Mouse (Mus musculus): Measurements from ENCODE around the gene Rpl36a-ps1. TPM values are rescaled to one million over a fixed set of nuclear protein-coding genes. Genes with fewer than 3 reads are reported as not detected.
A peak's percentile ranks its signal among the peaks of the same experiment; 100 is the strongest.

The Rpl36a-ps1 gene
- total and polyA plus RNA-seq, 2 experiments from 2014 or later, result 8.2 TPM; not detected in 1

- no peak overlapping the region for H3K4me3 ChIP-seq (ENCODE audit: low read depth, low read length)
- H3K4me2 ChIP-seq (ENCODE audit: low read depth), result no peak overlapping the region
- H3K27me3 ChIP-seq (ENCODE audit: insufficient read depth, low read length), result no peaks in the 10 kb centered on the region
- ATAC-seq, result no peak
- no peaks in the 10 kb centered on the region for H3K9me3 ChIP-seq (ENCODE audit: low read length)
- WGBS, result 79% methylated on average over 7 of the region's 7 CpGs
- no peaks in the 10 kb centered on the region for H3K4me1 ChIP-seq (ENCODE audit: insufficient read depth)
- no peaks in the 10 kb centered on the region for H3K36me3 ChIP-seq (ENCODE audit: insufficient read depth)
- no peak for DNase-seq
- no peak overlapping the region for H3K27ac ChIP-seq (ENCODE audit: low read depth, low read length)
- TF ChIP-seq CTCF (IDR thresholded peaks at IDR 0.05; ENCODE audit: low read depth), result no peak
- H3K9ac ChIP-seq, result no peak overlapping the region
These were observed 41.7 kb downstream of the Rpl36a-ps1 start for GRCm38 (mm10) chr14:98952441-98952840.

GRCm38 (mm10) chr14:98951626-98952290 lies 42.4 kb downstream of the Rpl36a-ps1 start:
- 41% methylated on average over 4 of the region's 4 CpGs for WGBS
- ATAC-seq, result peak; percentile 45; the same call in 1 of the 2 replicates
- DNase-seq, result peak; percentile 31
- Histone ChIP-seq H3K27ac (ENCODE audit: low read depth, low read length) (no peak overlapping the region), H3K9ac (no peak overlapping the region), H3K9me3 (ENCODE audit: low read length) (no peaks in the 10 kb centered on the region), H3K4me2 (ENCODE audit: low read depth) (no peak overlapping the region), H3K36me3 (ENCODE audit: insufficient read depth) (no peaks in the 10 kb centered on the region), H3K27me3 (ENCODE audit: insufficient read depth, low read length) (no peaks in the 10 kb centered on the region), H3K4me3 (ENCODE audit: low read depth, low read length) (no peak overlapping the region), H3K4me1 (ENCODE audit: insufficient read depth) (no peaks in the 10 kb centered on the region)
- TF ChIP-seq CTCF (IDR thresholded peaks at IDR 0.05; ENCODE audit: low read depth), result peak; percentile 50

Other genes with a start within 250 kb of the Rpl36a-ps1 start
- gene Mzt1, start 51.8 kb upstream of the Rpl36a-ps1 start, total RNA-seq (2014; rRNA removed), result 131 and 133 TPM in 2 replicates
- gene Mzt1, start 51.8 kb upstream of the Rpl36a-ps1 start, polyA plus RNA-seq (2015; fragmentation: Nextera tagmentation; extraction: Ambion mirVana), result 104 and 114 TPM in 2 replicates
- gene Bora, start 51.9 kb upstream of the Rpl36a-ps1 start, total RNA-seq (2014; rRNA removed), result 3.7 and 4.2 TPM in 2 replicates
- gene Bora, start 51.9 kb upstream of the Rpl36a-ps1 start, polyA plus RNA-seq (2015; fragmentation: Nextera tagmentation; extraction: Ambion mirVana), result 4.4 and 7.0 TPM in 2 replicates
- gene Pibf1, start 105.1 kb upstream of the Rpl36a-ps1 start, total RNA-seq (2014; rRNA removed), result 18.8 and 20.6 TPM in 2 replicates
- 9.3 and 12.6 TPM in 2 replicates for gene Pibf1, start 105.1 kb upstream of the Rpl36a-ps1 start, polyA plus RNA-seq (2015; fragmentation: Nextera tagmentation; extraction: Ambion mirVana)
- 25.3 and 28.0 TPM in 2 replicates for gene Dis3, start 105.5 kb upstream of the Rpl36a-ps1 start, total RNA-seq (2014; rRNA removed)
- gene Dis3, start 105.5 kb upstream of the Rpl36a-ps1 start, polyA plus RNA-seq (2015; fragmentation: Nextera tagmentation; extraction: Ambion mirVana), result 22.5 and 26.3 TPM in 2 replicates

Measured in forebrain, postnatal 0 days (tissue).